Mouse (Mus musculus) embryonic facial prominence, embryonic 14.5 days (tissue): Measurements from ENCODE around the gene Mmp25. TPM values are rescaled to one million over a fixed set of nuclear protein-coding genes. Genes with fewer than 3 reads are reported as not detected.
A peak's percentile ranks its signal among the peaks of the same experiment; 100 is the strongest.

Source experiments
- ATAC-seq: fragments of 200-750 bp; cut with Nextera tagmentation; 2 replicates; pipeline ENCODE4 v1.8.0; 2017; ENCODE audit warnings: low read depth, moderate number of reproducible peaks, moderate TSS enrichment
- DNase-seq: peaks from one replicate; pipeline ENCODE4 v3.0.0-alpha.2; 2015; ENCODE audit warnings: low spot score
- H3K27ac ChIP-seq: fragments of 300-500 bp; sonication (generic); replicated peaks from 2 replicates; pipeline ENCODE4 v1.5.1; 2014; ENCODE audit warnings: low read depth, mild to moderate bottlenecking, low read length, moderate library complexity
- H3K27me3 ChIP-seq: fragments of 300-500 bp; sonication (generic); replicated peaks from 2 replicates; pipeline ENCODE4 v1.6.1; 2014; ENCODE audit warnings: low read length; ENCODE audit not compliant: control insufficient read depth, insufficient read depth
- H3K36me3 ChIP-seq: fragments of 300-500 bp; sonication (generic); 2 replicates; pipeline ENCODE4 v1.6.1; 2014; ENCODE audit warnings: low read length, mixed read lengths; ENCODE audit not compliant: control insufficient read depth, insufficient read depth
- H3K4me1 ChIP-seq: fragments of 300-500 bp; sonication (generic); 2 replicates; pipeline ENCODE4 v1.6.1; 2014; ENCODE audit warnings: antibody characterized with exemption, low read length; ENCODE audit not compliant: control insufficient read depth, insufficient read depth
- H3K4me2 ChIP-seq: fragments of 300-500 bp; sonication (generic); 2 replicates; pipeline ENCODE4 v1.6.1; 2014; ENCODE audit warnings: low read depth, mild to moderate bottlenecking, low read length, moderate library complexity, mixed read lengths
- H3K4me3 ChIP-seq: fragments of 300-500 bp; sonication (generic); 2 replicates; pipeline ENCODE4 v1.5.1; 2014; ENCODE audit warnings: low read depth, mild to moderate bottlenecking, low read length
- H3K9ac ChIP-seq: fragments of 300-500 bp; sonication (generic); 2 replicates; pipeline ENCODE4 v1.6.1; 2014; ENCODE audit warnings: low read depth, mild to moderate bottlenecking, low read length, moderate library complexity, mixed read lengths
- H3K9me3 ChIP-seq: fragments of 300-500 bp; sonication (generic); 2 replicates; pipeline ENCODE4 v1.6.1; 2016; ENCODE audit warnings: low read length; ENCODE audit not compliant: control insufficient read depth
- WGBS: fragments of 180-500 bp; shearing (Covaris S2); extraction: QIAGEN DNeasy Blood & Tissue Kit; methylation state at CpG from one replicate; pipeline ENCODE4 v1.1.7; 2014; 5-methylcytosine and 5-hydroxymethylcytosine counted together
- polyA plus RNA-seq: library from polyadenylated mRNA; unstranded; fragments of >200 nt; fragmentation: Nextera tagmentation; extraction: Ambion mirVana; gene quantifications from 2 replicates; pipeline ENCODE4 v1.2.1, GENCODE M21; 2014

Mmp25 gene
- polyA plus RNA-seq, 1 experiment from 2014 or later: 0.90 TPM

- 62% methylated on average over 3 of the region's 3 CpGs for WGBS
- no peaks in the 10 kb centered on the region for H3K9me3 ChIP-seq
- peaks cover 27% of the 10 kb centered on the region for H3K36me3 ChIP-seq
- H3K27me3 ChIP-seq: peaks cover 11% of the 10 kb centered on the region; the same call in 1 of the 2 replicates
- DNase-seq (no peak), ATAC-seq (no peak)
- no peak overlapping the region for H3K27ac ChIP-seq
- peak overlapping the region; percentile 60 for H3K4me3 ChIP-seq
- peaks cover 30% of the 10 kb centered on the region for H3K4me1 ChIP-seq
- H3K9ac ChIP-seq: no peak overlapping the region
- peak overlapping the region; percentile 97 for H3K4me2 ChIP-seq
Observed at GRCm38 (mm10) chr17:23672761-23673160, 27.7 kb upstream of the Mmp25 start.

GRCm38 (mm10) chr17:23671519-23671918, 26.4 kb upstream of the Mmp25 start:
- 100% methylated on average over 3 of the region's 3 CpGs for WGBS
- no peak for ATAC-seq

DNA sequence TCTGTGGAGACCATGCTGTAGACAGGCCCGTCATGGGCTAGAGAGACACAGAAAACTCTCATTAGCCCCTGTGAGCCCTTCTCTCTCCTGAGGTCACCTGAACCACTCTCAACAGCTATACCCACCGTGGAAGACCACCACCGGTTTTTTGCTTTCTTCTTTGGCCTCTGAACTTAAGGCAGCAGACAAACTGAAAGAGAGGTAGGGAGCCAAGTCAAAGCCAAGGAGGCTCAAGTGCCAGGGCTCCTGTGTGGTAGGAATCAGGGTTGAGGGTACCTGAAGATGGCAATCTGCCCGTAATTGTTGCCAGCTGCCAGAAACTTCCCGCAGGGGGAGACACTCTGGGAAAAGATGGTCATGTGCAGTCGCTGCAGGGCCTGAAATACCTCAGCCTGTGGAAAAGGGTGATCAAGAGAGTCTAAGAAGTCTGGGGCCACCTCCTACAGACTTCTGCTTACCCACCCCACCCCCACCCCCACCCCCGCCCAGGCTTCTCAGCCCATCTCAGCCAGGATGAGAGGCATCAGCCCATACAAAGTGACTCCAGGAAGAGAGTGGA, 25.5 kb upstream of the Mmp25 start:
- Histone ChIP-seq H3K4me3 (no peak overlapping the region), H3K4me2 (no peak overlapping the region), H3K4me1 (peaks cover 16% of the 10 kb centered on the region), H3K9ac (no peak overlapping the region), H3K36me3 (peaks cover 42% of the 10 kb centered on the region), H3K9me3 (no peaks in the 10 kb centered on the region), H3K27me3 (no peaks in the 10 kb centered on the region), H3K27ac (no peak overlapping the region)
- ATAC-seq: no peak
- DNase-seq: no peak
- WGBS: 81% methylated on average over 7 of the region's 7 CpGs

More at GRCm38 (mm10) chr17:23671519-23671918, 26.4 kb upstream of the Mmp25 start:
- no peak overlapping the region for H3K9ac ChIP-seq
- no peak overlapping the region for H3K4me2 ChIP-seq
- DNase-seq: no peak
- peaks cover 6% of the 10 kb centered on the region; the same call in 1 of the 2 replicates for H3K27me3 ChIP-seq
- H3K36me3 ChIP-seq: peaks cover 38% of the 10 kb centered on the region
- peaks cover 25% of the 10 kb centered on the region for H3K4me1 ChIP-seq
- H3K9me3 ChIP-seq: no peaks in the 10 kb centered on the region
- H3K4me3 ChIP-seq: no peak overlapping the region
- H3K27ac ChIP-seq: no peak overlapping the region

DNA sequence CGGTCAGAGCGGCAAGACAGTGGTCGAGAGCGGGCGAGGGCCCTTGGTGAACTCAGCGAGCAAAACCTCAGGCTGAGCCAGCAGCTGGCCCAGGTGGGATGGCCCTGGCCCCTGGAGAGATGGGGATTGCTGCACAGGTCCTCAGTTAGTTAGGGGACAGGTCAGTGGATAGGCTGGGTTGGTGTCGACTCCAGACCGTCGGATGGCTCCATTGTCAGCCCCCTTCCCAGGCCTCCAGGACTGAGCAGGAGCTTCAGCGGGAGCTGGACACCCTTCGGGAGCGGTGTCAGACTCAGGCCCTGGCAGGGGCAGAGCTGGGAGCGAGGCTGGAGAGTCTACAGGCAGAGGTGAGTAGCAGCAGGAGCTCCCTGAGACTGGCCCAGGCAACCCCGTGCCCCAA, 20.4 kb upstream of the Mmp25 start:
- H3K4me2 ChIP-seq: no peak overlapping the region
- no peaks in the 10 kb centered on the region for H3K9me3 ChIP-seq
- no peak for DNase-seq
- no peak for ATAC-seq
- no peak overlapping the region for H3K4me3 ChIP-seq
- H3K27ac ChIP-seq: no peak overlapping the region
- WGBS: 76% methylated on average over 14 of the region's 14 CpGs
- 0 out of 2 replicates have a peak overlapping the region, but pooled peaks have one; percentile 5 for H3K9ac ChIP-seq
- peaks cover 40% of the 10 kb centered on the region for H3K36me3 ChIP-seq
- peaks cover 27% of the 10 kb centered on the region for H3K27me3 ChIP-seq
- H3K4me1 ChIP-seq: peaks cover 10% of the 10 kb centered on the region; the same call in 1 of the 2 replicates

DNA sequence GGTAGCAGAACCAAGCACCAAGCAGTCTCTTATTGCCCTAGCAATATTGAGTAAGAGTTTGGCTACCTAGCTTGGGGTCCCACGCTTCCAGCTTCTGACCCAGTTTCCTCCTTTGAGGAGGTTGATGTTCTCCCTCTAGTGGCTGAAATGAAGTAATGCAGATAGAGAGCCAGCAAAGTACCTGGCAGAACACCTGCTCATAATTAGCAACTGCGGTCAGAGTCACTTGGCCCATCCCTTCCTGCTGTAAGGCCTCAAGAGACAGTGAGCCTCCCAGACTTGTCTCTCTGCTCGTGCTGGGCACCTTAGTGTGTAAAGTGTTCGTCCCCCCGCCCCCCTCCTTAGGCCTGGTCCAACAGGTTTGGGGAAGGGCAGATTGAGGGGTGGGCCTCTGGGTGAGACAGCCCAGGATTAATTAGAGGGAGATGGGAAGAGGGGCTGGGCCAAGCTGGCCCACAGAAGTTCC, 19.5 kb upstream of the Mmp25 start:
- ATAC-seq (peak; percentile 60), DNase-seq (peak; percentile 67)
- Histone ChIP-seq H3K4me3 (no peak overlapping the region), H3K4me2 (no peak overlapping the region), H3K27me3 (peaks cover 37% of the 10 kb centered on the region), H3K27ac (no peak overlapping the region), H3K4me1 (peaks cover 11% of the 10 kb centered on the region; the same call in 1 of the 2 replicates), H3K9me3 (no peaks in the 10 kb centered on the region), H3K36me3 (peaks cover 31% of the 10 kb centered on the region), H3K9ac (0 out of 2 replicates have a peak overlapping the region, but pooled peaks have one; percentile 5)
- WGBS: 7% methylated on average over 5 of the region's 5 CpGs

DNA sequence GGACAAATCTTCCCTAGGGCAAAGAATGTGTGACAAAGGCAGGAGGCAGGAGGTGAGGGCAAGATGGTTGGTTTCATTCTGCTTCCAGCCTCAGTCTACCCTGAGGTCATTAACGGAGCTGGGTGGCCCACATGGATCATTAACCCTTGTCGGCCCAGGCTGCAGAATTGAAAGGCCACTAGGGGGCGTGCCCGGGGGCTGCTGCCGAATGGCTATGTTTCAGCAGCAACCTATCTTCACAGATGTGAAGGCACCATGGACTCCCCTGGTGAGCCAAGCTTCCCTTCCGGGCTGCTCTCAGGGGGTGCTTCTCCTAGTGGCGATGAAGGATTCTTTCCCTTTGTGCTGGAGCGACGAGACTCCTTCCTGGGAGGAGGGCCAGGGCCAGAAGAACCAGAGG, 16.4 kb upstream of the Mmp25 start:
- no peak overlapping the region for H3K4me2 ChIP-seq
- ATAC-seq (no peak), DNase-seq (no peak)
- no peaks in the 10 kb centered on the region for H3K9me3 ChIP-seq
- peaks cover 4% of the 10 kb centered on the region; the same call in 1 of the 2 replicates for H3K36me3 ChIP-seq
- H3K4me1 ChIP-seq: peaks cover 11% of the 10 kb centered on the region; the same call in 1 of the 2 replicates
- no peak overlapping the region for H3K4me3 ChIP-seq
- H3K27me3 ChIP-seq: peaks cover 40% of the 10 kb centered on the region
- no peak overlapping the region for H3K9ac ChIP-seq
- 0% methylated on average over 9 of the region's 9 CpGs for WGBS
- H3K27ac ChIP-seq: no peak overlapping the region

DNA sequence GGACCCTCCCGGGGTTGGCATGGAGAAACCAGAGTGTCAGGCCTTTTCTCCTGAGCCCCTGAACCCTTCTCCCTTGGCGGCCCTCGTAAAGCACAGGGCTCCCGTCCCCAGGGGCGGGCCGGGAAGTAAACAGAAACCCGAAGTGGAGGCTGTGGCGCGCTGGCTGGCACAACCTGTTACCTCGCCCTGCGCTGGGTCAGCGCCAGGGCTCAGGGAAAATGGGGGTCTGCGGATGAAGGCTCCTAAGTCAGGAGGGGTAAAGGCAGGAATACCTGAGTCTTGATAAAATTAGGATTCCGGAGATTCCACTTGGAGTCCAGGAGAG, 15.8 kb upstream of the Mmp25 start:
- Histone ChIP-seq H3K4me3 (peak overlapping the region; percentile 23), H3K27ac (no peak overlapping the region), H3K36me3 (no peaks in the 10 kb centered on the region), H3K27me3 (peaks cover 40% of the 10 kb centered on the region), H3K4me1 (peaks cover 11% of the 10 kb centered on the region; the same call in 1 of the 2 replicates), H3K9me3 (no peaks in the 10 kb centered on the region), H3K9ac (no peak overlapping the region), H3K4me2 (peak overlapping the region; percentile 36)
- ATAC-seq (peak; percentile 59; the same call in 1 of the 2 replicates), DNase-seq (peak; percentile 50)
- 4% methylated on average over 14 of the region's 14 CpGs for WGBS

- Histone ChIP-seq H3K36me3 (no peaks in the 10 kb centered on the region), H3K27me3 (peaks cover 40% of the 10 kb centered on the region), H3K27ac (no peak within 1 kb of the TSS), H3K4me1 (peaks cover 11% of the 10 kb centered on the region; the same call in 1 of the 2 replicates), H3K9me3 (no peaks in the 10 kb centered on the region), H3K9ac (no peak within 1 kb of the TSS; the same call in 1 of the 2 replicates), H3K4me3 (peak within 1 kb of the TSS; percentile 23), H3K4me2 (peak within 1 kb of the TSS; percentile 36)
- WGBS: 4% methylated on average over 25 of the region's 27 CpGs
- ATAC-seq (peak; percentile 42; the same call in 1 of the 2 replicates), DNase-seq (peak; percentile 65)
Observed at GRCm38 (mm10) chr17:23660117-23660875, 15.2 kb upstream of the Mmp25 start, which contains the start of gene Bicdl2. Bicdl2 (plus strand) TSS chr17:23660506.
